Mouse (Mus musculus) adrenal gland, postnatal 14 days (tissue): ENCODE measurements around the gene Entpd1. TPM values are rescaled to one million over a fixed set of nuclear protein-coding genes. Genes with fewer than 3 reads are reported as not detected.

Experiments
- DNase-seq: peaks from one replicate; pipeline ENCODE4 v3.0.0; 2021; ENCODE audit warnings: mixed read lengths
- total RNA-seq: library from RNA; stranded (reverse); gene quantifications from 2 replicates; pipeline ENCODE4 v1.2.3, GENCODE M21; 2021

The Entpd1 gene
- total RNA-seq, 1 experiment from 2014 or later = 19.5 TPM

DNA sequence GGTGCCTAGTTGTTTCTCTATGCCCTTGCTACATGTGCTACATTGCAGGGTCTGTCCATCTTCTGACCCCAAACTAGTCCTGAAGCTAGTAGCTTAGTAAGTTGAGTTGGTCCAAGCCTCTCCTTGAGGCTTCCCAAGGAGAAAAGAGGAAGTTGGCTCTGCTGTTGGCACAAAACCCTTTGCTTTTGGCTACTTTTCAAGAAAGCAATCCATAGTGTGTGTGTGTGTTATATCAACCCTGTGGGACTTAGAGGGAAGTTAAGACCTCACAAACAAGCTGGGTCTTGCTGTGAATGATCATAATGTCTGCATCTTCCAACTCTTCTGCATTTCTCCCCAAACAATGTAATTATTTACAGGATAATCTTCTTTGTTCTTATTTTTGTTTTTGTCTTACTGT lies 16.8 kb downstream of the Entpd1 start:
- no peak for DNase-seq

DNA sequence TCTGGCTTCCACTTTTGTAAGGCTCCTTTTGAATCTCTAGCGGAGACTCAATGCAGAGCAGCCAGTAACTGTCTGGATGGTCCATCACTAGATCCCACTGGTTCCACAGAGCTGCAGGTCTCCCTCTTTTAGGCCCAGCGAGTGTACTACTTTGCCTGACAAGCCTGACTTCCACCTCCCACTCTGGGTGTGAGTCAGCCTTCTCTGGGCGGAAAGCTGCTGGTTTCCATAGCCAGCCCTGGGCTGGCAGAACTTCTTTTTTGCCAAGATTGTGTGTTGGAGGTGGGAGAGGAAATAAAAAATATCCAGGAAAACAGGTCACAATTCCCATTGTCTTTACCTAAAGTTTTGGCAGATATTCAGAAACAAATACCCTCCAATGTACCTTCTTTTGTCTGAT lies 17.9 kb downstream of the Entpd1 start:
- peak; percentile 40 for DNase-seq

DNA sequence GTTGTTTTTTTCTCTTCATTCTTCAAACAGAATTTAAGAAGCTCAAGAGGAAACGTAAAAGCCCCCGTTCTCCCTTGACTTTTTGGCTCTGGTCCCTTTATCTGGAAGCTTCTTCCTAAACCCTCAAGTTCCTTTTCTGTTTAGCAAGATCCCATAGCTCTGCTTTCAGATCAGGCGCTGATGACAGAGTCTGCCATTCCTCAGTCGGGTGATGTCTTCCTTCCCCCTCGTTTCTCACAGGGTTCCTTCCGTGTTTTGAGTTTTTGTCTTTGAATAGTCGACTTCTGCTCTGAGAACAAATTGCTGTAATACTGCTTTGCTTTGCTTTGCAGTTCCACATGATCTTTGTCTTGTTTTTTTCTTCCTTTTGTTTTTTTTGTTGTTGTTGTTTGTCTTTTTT lies 18.4 kb downstream of the Entpd1 start:
- DNase-seq = no peak

DNA sequence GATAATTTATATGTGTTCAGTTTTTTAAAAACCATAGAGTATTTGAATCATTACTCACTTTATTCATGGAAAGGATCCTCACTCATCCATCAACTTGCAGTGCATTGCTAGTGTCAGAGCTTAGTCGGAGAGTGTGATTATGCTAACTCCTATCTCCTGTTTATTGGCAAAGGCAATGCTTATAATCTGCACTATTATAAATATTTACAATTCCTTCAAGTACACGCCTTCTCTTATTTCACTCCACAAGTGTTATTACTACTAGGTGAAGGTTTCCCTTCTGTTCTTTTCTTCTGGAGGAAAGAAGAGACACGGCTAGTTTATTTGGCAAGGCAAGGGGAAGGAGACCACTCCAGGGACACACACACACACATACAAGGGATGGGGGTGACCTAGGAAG lies 20.0 kb downstream of the Entpd1 start:
- DNase-seq = no peak

DNA sequence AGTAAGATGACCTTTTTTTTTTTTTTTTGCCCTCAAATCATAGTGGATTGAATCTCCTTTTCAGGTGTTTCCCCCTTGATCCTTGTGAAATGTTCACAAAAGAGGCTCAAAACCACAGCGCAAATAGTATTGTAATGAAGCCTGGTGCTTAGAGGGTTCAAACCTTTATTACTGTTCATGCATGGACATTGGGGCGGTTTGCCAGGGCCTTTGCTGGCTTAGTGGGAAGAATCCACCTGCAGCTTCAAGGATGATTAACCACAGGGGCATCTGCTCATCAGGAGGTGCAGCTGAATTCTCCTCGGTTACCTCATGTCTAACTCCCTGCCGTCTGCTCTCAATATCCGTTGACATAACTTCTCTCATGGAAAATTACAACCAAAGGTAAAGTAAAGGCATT lies 20.5 kb downstream of the Entpd1 start:
- DNase-seq = no peak

DNA sequence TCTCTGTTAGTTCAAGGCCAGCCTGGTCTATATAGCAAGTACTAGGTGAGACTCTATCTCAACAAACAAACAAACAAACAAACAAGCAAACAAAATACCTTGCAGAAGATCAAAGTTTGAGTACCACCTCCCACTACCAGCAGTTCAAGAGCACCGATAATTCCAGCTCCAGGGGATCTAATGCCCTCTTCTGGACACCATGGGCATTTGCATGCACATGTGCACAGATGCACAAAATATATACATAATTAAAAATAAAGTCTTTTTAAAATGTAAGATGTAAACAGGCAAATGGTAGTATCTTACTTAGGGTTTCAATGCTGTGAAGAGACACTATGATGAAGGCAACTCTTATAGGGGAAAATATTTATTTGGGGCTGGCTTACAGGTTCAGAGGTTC lies 21.0 kb downstream of the Entpd1 start:
- DNase-seq = no peak

DNA sequence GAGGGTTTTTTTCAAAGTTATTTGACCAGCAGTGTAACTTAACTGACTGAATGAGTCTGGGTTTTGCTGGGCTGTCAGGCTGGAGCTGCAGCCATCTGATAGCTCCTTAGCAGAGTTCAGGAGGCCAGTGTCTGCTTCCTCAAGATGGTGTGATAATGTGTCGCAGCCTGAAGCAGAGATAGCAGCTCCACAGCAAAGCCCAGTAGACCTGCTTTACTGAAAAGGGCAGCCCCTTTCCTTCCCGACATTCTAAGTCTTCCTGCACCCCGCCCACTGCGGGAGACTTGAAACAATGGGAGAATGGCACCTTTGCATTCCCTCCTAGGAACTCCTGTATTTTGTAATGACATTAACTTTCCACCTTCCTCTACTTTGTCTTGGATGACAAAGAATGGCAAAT lies 24.9 kb downstream of the Entpd1 start:
- DNase-seq = peak; percentile 35

DNA sequence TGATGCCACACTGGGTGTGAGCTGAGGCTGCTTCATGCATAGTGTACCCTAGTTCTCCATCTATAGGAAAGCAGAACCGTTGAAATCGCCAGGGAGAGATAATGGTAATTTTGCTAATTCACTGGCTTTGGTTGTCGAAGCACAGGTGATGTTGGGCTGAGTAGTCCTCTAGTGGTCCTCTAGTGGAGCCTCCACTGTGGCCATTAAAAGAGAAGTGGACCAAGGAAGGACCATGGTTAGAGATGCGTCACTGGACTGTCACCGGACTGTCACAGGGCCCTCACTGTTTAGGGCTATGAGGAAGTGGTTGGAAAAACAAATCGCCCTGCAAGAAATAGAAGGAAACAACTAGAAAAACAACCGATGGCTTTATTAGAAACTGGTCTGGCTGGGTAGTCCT lies 25.4 kb downstream of the Entpd1 start:
- DNase-seq = no peak

DNA sequence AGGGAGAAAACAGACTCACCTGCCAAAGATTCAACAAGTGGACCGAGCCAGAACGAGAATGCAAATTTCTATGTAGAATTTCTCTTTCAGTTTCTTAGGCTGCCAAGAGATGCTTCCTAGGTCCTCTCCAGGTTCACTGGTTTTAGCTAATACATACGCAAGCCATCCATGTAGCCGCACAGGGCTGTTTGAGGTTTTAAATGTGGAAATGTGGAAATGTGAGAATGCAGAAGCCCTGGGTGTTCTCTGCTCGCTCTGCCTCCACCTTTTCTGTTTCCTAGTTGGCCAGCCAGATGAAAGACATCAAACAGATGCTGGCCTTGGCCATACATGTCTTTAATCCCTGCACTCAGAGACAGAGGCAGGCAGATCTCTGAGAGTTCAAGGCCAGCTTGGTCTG lies 26.4 kb downstream of the Entpd1 start:
- DNase-seq = no peak

DNA sequence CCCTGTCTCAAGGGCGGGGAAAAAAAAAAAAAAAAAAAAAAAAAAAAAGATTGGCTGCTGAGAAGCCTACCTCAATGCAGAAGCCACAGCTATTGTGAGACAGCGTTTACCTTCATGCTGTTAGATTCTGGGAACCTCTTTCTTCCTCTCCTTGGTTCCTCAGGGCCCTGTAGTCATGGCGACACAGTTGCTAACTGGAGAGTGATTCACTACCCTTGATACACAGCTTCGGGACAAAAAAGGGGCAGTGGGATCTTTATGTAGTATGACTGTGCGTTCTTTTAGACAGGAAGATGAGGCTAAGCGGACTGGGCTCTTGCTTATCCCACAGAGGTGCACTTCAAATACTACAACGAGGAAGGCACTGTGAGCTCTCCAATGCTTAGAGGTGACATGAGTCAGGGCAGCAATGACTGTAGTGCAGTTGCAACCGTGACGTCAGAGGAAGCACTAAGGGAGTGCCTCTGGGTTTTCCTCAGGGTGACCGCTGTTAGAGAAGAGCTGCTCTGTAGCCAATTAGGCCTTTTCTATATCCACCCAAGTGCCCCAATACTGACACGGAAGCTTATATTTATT lies 27.7 kb downstream of the Entpd1 start:
- DNase-seq = no peak

DNA sequence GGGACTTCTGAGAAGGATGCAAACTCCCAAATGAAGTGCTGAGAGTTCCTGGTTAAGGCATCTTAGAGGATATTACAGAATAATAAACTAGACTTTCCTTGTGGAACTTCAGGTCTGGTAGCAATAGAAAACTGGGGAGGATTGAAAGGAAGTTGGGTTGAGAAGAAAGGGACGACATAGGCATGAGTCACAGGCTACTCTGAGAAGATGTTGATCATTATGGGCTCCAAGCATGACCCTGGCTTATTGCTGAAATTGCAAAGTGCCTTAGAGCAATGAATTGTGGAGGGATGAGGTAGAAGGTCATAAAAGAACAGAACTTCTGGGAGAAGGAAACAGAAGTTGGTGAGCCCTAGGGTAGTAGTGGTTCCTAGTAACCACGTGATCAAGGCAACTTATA lies 28.6 kb downstream of the Entpd1 start:
- no peak for DNase-seq

DNA sequence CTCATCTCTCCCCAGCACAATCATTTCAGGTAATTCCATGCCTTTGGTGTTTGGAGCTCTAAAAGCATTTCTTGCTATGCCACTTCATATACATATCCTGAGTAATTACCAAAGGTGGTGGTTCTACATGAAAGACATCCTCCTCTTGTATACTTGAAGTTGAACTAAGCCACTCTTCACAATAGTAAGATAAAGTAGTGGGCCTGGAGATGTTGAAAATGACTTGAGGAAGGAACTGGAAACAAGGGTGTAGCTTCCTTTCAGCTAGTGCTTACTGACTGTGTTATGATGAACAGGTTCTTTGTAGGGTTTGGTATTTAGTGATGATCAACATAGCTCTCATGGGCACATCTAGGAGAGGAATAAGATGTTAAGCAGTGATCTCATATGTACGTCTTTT lies 31.7 kb downstream of the Entpd1 start:
- no peak for DNase-seq

DNA sequence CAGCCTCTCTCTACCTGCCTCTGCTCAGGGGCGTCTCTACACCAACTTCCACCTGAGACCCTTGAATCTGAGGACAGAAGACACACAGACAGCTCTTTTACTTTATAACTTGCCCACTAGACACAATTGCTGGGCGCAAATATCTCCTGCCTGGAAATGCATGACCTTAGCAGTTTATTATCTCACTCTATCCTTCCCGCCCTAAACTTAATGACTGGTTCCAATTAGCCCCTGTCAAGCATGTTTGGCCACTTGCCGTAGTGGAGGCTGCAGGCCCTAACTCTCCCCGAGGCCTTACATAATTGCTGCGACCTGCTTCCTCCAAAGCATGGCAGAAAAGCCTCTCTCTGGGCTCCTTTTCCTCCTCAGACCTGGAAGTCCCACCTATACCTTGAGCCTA lies 34.2 kb downstream of the Entpd1 start:
- DNase-seq = no peak

DNA sequence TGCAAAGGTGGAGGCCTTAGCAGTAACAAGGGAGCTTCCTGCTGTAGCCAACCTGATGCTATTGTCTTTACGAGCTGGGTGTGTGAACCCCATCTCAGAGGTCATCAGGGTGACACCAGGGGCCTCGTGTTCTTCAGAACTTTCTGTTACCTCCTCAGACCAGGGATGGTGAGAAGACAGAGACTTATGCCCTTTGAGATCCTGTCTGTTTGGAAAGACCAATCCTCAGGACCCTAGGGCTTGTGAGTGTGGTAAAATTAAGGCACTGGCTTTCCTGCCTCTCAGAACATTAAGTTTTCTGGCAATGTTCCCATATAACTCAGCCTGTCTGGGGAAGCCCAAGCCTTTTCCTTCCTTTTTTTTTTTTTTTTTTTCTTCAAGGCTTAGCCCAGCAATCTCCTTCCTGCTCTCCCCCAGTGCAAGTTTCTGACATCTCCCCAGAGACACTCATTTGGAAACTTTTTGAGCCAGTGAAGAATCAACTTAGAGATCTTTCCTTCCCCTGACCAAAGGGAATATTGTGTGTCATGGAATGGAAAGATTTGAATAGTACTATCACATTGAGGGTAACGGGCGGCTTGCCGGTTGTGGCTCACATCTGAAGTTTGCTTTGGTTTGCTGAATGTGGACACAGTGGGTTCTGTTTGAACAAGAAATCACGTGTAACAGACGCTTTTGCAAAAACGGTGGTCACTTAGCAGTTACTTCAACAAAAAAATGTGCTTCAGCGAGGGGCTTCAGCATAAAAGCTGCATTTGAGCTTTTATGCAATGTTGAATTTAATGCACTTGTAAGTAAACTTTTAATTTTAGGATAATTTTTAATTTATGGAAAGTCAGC lies 35.4 kb downstream of the Entpd1 start:
- DNase-seq = peak; percentile 29

DNA sequence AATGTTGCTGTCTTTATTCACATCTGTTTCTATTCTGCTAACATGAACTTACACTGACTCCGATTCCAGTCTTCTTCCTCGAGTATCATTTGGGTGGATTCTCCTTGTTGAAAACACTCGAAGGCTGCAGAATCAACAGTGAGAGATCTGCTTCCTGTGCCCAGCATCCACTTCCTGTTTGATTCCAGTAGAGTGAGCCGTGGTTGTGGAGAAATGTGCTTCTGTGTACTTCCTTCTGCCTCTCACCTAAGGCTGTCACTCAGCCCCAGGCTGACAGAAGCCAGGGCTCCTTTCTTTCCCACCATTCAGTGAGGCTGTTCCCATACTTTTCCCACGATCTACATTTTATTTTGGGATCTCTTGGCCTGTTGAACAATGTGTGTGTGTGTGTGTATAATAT lies 37.9 kb downstream of the Entpd1 start:
- DNase-seq = no peak

DNA sequence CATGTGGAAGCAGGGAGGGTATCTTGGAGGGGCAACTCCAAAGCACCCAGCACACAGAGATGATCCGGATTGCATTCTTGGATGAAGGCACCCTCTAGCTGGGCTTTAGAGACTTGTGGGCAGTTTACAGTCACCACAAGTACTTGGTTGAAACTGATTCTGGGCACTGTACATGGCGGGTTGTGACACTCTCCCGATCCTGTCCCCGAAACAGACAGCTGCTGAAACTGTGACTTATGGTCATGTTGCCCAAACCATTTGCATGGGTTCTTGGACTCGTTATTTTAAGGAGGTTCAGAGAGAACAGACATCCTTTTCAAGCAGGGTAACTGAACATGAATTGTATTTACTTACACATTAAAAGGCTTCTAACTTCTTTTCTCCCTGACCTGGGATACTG lies 44.0 kb downstream of the Entpd1 start:
- DNase-seq = no peak

DNA sequence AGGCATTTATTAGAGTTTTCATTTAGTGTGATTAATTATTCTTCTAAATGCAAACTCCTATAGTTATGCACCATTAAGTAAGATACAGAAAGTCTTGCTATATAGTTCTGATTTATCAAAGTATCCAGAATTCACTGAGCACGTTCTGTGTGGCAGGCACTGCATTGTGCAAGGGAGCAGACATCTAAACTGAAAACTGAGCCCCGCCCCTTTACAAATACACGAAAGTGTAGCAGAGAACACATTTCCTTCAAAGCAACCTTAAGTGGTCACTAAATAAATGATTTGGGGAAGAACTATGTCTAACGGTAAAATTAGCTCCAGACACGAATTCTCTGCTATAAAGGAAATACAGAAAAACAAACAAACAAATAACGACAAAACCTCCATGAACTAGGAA lies 46.1 kb downstream of the Entpd1 start:
- DNase-seq = no peak

DNA sequence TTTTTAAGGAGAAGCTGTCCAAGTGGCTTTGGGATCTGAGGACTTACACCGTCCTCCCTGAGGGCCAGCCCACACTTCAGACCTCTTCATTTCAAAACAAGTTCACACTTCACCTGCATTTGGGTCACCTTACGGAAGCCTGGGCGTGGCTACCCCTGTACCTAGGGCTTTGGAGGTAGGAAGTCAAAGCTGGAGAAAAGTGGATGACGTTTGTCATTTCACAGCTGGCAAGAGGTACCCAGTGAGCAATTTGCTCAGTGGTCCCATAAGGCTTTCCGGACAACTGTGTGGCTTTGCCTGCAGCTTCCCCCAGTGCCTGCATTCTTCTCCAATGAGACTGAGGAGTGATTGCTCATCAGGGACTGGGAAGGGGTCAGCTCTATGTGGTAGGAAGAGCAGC lies 46.8 kb downstream of the Entpd1 start:
- DNase-seq = no peak

DNA sequence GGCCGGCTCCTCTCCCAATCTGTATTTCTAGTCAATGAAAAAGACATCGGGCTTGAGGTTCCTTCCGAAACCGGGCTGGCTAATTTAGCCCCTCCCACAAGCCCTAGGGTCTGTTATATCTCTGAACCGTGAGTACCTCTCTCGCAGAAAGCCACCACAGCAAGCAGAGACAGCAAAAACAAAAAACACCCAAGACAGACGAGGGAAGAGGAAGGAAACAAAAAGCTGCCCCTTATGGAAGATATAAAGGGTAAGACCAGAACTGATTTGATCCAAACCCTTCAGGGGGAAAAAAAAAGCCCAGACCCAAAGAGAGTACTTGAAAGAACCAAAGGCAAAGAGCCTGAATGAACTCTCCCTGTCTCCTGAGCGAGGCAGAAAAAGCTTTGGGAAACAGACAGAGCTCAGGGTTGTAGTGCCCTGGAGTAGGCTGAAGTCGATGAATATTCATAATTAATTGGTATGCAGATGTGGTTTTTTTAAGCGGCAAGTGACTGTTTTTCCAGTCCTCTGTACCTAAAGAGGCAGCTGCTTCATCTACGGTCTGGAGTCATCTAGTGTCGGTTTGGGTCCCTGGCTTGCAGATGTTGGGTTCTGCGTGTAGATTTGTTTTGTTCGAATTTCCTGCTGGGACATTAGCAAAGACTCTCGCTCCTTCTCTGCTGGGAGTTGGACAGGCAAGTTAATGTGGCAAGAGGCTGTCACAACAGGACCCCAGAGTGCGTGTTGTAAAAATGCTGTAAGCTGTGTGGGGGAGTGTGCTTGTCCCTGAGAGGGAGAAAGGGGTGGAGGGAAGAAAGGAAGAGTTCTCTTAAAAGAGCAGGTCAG lies 47.7 kb downstream of the Entpd1 start:
- DNase-seq = peak; percentile 53

DNA sequence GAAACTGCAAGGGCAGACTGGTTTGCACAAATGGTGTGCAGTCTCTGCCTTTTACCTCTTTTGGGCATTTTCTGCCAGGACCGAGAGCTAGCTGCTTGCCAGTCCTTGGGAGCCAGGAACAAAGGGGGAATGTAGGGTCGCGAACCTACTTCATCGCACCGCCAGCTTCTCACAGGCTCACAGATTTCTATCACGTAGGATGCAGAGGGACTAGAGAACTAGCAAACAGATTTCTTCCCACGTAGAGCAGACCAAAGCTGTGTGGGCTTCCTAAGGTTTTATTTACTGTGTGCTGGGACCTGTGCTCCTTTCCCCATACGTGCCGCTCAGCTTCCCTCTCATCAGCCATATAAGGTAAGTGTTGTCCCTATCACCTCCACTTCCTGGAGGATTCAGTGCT lies 48.3 kb downstream of the Entpd1 start:
- DNase-seq = no peak

DNA sequence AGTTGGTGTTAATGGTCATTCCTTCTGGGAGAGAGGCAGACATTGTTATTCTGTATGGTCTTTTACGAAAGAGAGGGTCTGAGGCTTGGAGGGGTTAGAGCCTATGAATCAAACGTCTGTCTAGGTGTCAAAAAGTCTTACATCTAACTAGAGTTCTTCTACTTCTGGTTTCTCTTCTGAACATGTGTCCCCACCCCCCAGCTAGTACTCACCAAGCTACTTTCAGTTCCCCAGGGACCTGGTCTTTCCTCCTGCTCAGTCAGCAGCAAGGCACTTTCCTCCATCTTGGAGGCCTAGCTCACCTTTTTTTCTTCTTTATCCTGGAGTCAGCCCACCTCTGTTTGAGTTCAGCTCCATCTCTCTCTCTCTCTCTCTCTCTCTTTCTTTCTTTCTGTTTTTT lies 48.9 kb downstream of the Entpd1 start:
- peak; percentile 28 for DNase-seq

DNA sequence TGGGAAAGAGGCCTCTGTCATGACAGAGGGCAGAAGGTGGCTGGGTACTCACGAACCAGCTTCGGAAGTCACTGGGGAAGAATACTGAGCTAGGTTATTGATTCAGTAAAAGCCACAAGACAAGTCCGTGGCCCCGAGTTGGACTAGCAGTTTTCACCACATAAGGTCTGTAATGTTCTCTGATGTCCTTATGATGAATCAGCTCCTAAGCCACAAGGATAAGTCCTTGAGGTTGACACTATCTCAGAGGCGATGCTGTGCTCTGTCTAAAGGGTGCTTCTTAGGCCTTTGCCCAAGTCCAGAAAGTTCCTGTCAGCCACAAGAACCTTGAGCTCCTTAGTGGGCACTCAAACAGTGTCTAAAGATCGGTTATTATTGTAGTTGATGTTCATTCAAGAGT lies 49.7 kb downstream of the Entpd1 start:
- no peak for DNase-seq

DNA sequence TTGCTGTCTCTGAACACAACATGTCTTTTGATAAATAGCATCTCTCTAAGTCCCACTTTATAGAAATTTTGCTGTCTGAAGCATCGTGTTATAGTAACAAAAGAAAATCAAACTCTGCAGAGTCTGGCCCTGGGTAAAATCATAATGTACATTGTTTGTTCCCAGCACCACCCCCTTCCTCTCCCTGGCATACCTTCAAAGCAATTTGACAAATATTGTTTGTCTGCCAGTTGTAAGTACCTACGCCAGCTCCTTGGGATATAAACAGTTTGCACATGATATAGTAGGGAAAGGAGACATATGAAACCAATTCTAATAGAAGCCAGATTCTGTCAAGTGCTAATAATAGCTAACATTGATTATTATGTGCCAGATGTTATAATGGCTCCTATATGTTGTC lies 50.6 kb downstream of the Entpd1 start:
- no peak for DNase-seq
